ENCODE assay signal across 36 mouse cellular contexts in the genomic region with DNA sequence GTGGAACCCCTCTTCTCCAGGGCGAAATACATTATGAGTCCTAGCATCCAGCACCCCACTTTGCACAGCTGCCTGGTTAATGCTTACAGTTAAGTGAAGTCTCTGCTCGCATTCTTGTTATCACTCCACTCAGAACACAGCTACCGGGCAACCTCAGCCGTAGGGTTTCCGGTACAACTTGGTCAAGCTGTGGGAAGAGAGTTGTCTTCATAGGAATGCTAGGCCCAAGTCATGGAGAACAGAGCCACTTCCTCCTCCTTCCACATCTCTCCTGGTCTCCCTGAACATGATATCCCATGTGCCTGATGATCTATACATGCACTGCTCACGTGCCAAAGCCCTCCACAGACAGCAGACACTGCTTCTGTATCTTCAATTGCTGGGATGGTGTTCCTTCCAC. TPM values are rescaled to one million over a fixed set of nuclear protein-coding genes. Genes with fewer than 3 reads are reported as not detected.
"Had no signal": no experiment of that assay in that cellular context is flagged by ENCODE, and none has a peak within 500 bp of the region (broad histone marks: within the 10 kb centered on the region; RNA-seq: fewer than 3 reads in every experiment).

No protein-coding gene starts in this region.

- H3K4me1 ChIP-seq: liver, embryonic 12.5 days; liver, embryonic 13.5 days; liver, embryonic 15.5 days; megakaryocyte, embryonic 14.5 days had no signal

- H3K27ac ChIP-seq: limb, embryonic 10.5 days; limb, embryonic 12.5 days; limb, embryonic 13.5 days; limb, embryonic 15.5 days; liver, embryonic 12.5 days; liver, embryonic 13.5 days; liver, embryonic 14.5 days; liver, embryonic 15.5 days; lung, embryonic 15.5 days; macrophage; midbrain, embryonic 10.5 days; midbrain, embryonic 12.5 days; midbrain, embryonic 13.5 days; neural tube, embryonic 12.5 days had no signal

- H3K4me2 ChIP-seq: limb, embryonic 12.5 days; liver, embryonic 11.5 days; liver, embryonic 12.5 days; liver, embryonic 13.5 days; liver, embryonic 15.5 days; lung, embryonic 14.5 days; lung, embryonic 15.5 days; midbrain, embryonic 12.5 days; neural tube, embryonic 12.5 days had no signal

- H3K4me3 ChIP-seq: limb, embryonic 10.5 days; limb, embryonic 13.5 days; limb, embryonic 15.5 days; liver, embryonic 12.5 days; liver, embryonic 13.5 days; liver, embryonic 15.5 days; lung, embryonic 15.5 days; megakaryocyte, embryonic 14.5 days; midbrain, embryonic 10.5 days; midbrain, embryonic 12.5 days; myocyte; neural tube, embryonic 12.5 days had no signal

- H3K9me3 ChIP-seq: limb, embryonic 10.5 days; limb, embryonic 12.5 days; limb, embryonic 13.5 days; limb, embryonic 15.5 days; liver, embryonic 12.5 days; liver, embryonic 13.5 days; liver, embryonic 15.5 days; lung, embryonic 15.5 days; megakaryocyte, embryonic 14.5 days; midbrain, embryonic 10.5 days; midbrain, embryonic 12.5 days; midbrain, embryonic 13.5 days; midbrain, embryonic 15.5 days; neural tube, embryonic 12.5 days had no signal

- H3K36me3 ChIP-seq: limb, embryonic 10.5 days; limb, embryonic 12.5 days; limb, embryonic 13.5 days; limb, embryonic 15.5 days; liver, embryonic 12.5 days; liver, embryonic 13.5 days; liver, embryonic 15.5 days; lung, embryonic 15.5 days; midbrain, embryonic 10.5 days; midbrain, embryonic 12.5 days; midbrain, embryonic 13.5 days; midbrain, embryonic 15.5 days; neural tube, embryonic 12.5 days had no signal

- DNase-seq: left cerebral cortex, postnatal 4 days; liver; liver, embryonic 13.5 days; liver, postnatal 0 days; lung, adult 18-20 months; lung, adult 2 months; lung, embryonic 14.5 days; lung, postnatal 10 days; lung, postnatal 14 days; lung, postnatal 36 days; lung, postnatal 4 days; midbrain, embryonic 14.5 days had no signal

- H3K9ac ChIP-seq: limb, embryonic 12.5 days; limb, embryonic 13.5 days; limb, embryonic 15.5 days; liver, embryonic 12.5 days; liver, embryonic 13.5 days; liver, embryonic 14.5 days; liver, embryonic 15.5 days; liver, postnatal 0 days; lung, embryonic 14.5 days; lung, embryonic 15.5 days; midbrain, embryonic 13.5 days; midbrain, embryonic 15.5 days; neural tube, embryonic 12.5 days had no signal

- ATAC-seq: liver, embryonic 12.5 days; liver, postnatal 0 days; lung, postnatal 0 days; midbrain, embryonic 13.5 days; midbrain, embryonic 15.5 days had no signal

RNA-seq across cellular contexts. Expression of gene Plpp4, which starts 1.4 kb away (rescaled TPM):
- total RNA-seq: liver, adult 2 months; megakaryocyte progenitor cell, adult 5-6 weeks; megakaryocyte, adult 5-6 weeks; megakaryocyte-erythroid progenitor cell, adult 5-6 weeks; monocyte, adult 5-6 weeks had no signal
- polyA plus RNA-seq: limb, embryonic 10.5 days; liver, adult 2 months; liver, embryonic 12.5 days; liver, embryonic 15.5 days; liver, embryonic 16.5 days; liver, postnatal 0 days; lung, adult 2 months; macrophage; myocyte had no signal
